Mouse (Mus musculus) G1E (cell line): Measurements from ENCODE around the gene Ccdc13. TPM values are rescaled to one million over a fixed set of nuclear protein-coding genes. Genes with fewer than 3 reads are reported as not detected.

ENCODE experiments used
- ATAC-seq: 2 replicates; pipeline ENCODE4 v1.8.0; 2016; ENCODE audit warnings: mild to moderate bottlenecking; ENCODE audit not compliant: insufficient number of reproducible peaks, poor library complexity, low FRiP score, severe bottlenecking; ENCODE audit errors: extremely low read depth
- DNase-seq: peaks from one replicate; pipeline ENCODE4 v3.0.0; 2012; ENCODE audit warnings: low spot score
- H3K27me3 ChIP-seq: 2 replicates; pipeline ENCODE4 v1.6.1; 2012; ENCODE audit warnings: mild to moderate bottlenecking, low read length, inconsistent platforms; ENCODE audit not compliant: insufficient read depth
- H3K36me3 ChIP-seq: replicated peaks from 2 replicates; pipeline ENCODE3; 2012; ENCODE audit warnings: mild to moderate bottlenecking, inconsistent platforms
- H3K4me1 ChIP-seq: 2 replicates; pipeline ENCODE4 v1.6.1; 2012; ENCODE audit warnings: low read depth, low read length, inconsistent platforms, mixed read lengths; ENCODE audit not compliant: insufficient read depth
- H3K4me3 ChIP-seq: 2 replicates; pipeline ENCODE4 v1.5.1; 2012; ENCODE audit warnings: low read depth, mild to moderate bottlenecking, inconsistent platforms, low read length, moderate library complexity, mixed read lengths
- H3K9me3 ChIP-seq: replicated peaks from 2 replicates; pipeline ENCODE4 v1.6.1; 2012; ENCODE audit warnings: inconsistent platforms
- CTCF ChIP-seq: IDR thresholded peaks from 2 replicates; pipeline ENCODE4 v1.5.1; 2012; ENCODE audit warnings: low read depth, low read length, inconsistent platforms, mixed read lengths
- GATA1 ChIP-seq: IDR thresholded peaks from 2 replicates; pipeline ENCODE4 v1.6.1; 2012; ENCODE audit warnings: borderline replicate concordance, low read length, inconsistent platforms, mixed read lengths
- GATA2 ChIP-seq: IDR thresholded peaks from 2 replicates; pipeline ENCODE4 v1.6.1; 2012; ENCODE audit warnings: low read depth, low read length, inconsistent platforms, borderline replicate concordance
- POLR2AphosphoS5 ChIP-seq: IDR thresholded peaks from 2 replicates; pipeline ENCODE4 v1.6.1; 2012; ENCODE audit warnings: low read depth, low read length, inconsistent platforms; ENCODE audit not compliant: insufficient replicate concordance
- TAL1 ChIP-seq: conservative IDR thresholded peaks from 2 replicates; pipeline ENCODE4 v1.6.1; 2012; ENCODE audit warnings: low read depth, low read length, inconsistent platforms, mixed read lengths
- polyA plus RNA-seq: library from polyadenylated mRNA; stranded (reverse); fragments of >175 nt; gene quantifications from 2 replicates; pipeline ENCODE4 v1.2.3, GENCODE M21; 2012
- total RNA-seq, 2 experiments: library from RNA; stranded (forward) in 1 of 2; stranded (reverse) in 1 of 2; fragments of 200-1000 nt in 1 of 2; fragments of >200 nt in 1 of 2; fragmentation: Nextera tagmentation in 1 of 2; gene quantifications; 2 replicates each; pipeline ENCODE4 v1.2.3; 2014 to 2017

Gene Ccdc13
- total and polyA plus RNA-seq, 3 experiments = 0.09 to 0.33 TPM; not detected in 1

GRCm38 (mm10) chr9:121833825-121834224, 5.4 kb downstream of the Ccdc13 start:
- DNase-seq = no peak
- Histone ChIP-seq H3K4me1 (no peaks in the 10 kb centered on the region), H3K4me3 (no peak overlapping the region), H3K27me3 (peaks cover 21% of the 10 kb centered on the region; the same call in 1 of the 2 replicates), H3K9me3 (peaks cover 6% of the 10 kb centered on the region), H3K36me3 (no peaks in the 10 kb centered on the region)
- ATAC-seq = no peak
- no peak for TF ChIP-seq GATA2
- TF ChIP-seq TAL1 = no peak
- no peak for TF ChIP-seq GATA1
- no peak for TF ChIP-seq CTCF
- TF ChIP-seq POLR2AphosphoS5 = no peak

- peak; percentile 29; the same call in 1 of the 2 replicates for TF ChIP-seq CTCF
- no peak for TF ChIP-seq TAL1
- no peak for TF ChIP-seq GATA2
- no peak for TF ChIP-seq GATA1
- no peak for TF ChIP-seq POLR2AphosphoS5
Observed at GRCm38 (mm10) chr9:121830956-121831293, 8.3 kb downstream of the Ccdc13 start.

GRCm38 (mm10) chr9:121830243-121830955, 8.9 kb downstream of the Ccdc13 start:
- Histone ChIP-seq H3K27me3 (peaks cover 25% of the 10 kb centered on the region; the same call in 1 of the 2 replicates), H3K4me1 (no peaks in the 10 kb centered on the region), H3K4me3 (no peak overlapping the region), H3K9me3 (peaks cover under 1% of the 10 kb centered on the region), H3K36me3 (no peaks in the 10 kb centered on the region)
- no peak for TF ChIP-seq TAL1
- peak; percentile 31; the same call in 1 of the 2 replicates for TF ChIP-seq CTCF
- ATAC-seq = no peak
- DNase-seq = peak; percentile 27

More at GRCm38 (mm10) chr9:121830956-121831293, 8.3 kb downstream of the Ccdc13 start:
- Histone ChIP-seq H3K27me3 (peaks cover 29% of the 10 kb centered on the region; the same call in 1 of the 2 replicates), H3K4me3 (no peak overlapping the region), H3K9me3 (peaks cover 6% of the 10 kb centered on the region), H3K4me1 (no peaks in the 10 kb centered on the region), H3K36me3 (no peaks in the 10 kb centered on the region)
- DNase-seq (peak; percentile 45), ATAC-seq (no peak)

DNA sequence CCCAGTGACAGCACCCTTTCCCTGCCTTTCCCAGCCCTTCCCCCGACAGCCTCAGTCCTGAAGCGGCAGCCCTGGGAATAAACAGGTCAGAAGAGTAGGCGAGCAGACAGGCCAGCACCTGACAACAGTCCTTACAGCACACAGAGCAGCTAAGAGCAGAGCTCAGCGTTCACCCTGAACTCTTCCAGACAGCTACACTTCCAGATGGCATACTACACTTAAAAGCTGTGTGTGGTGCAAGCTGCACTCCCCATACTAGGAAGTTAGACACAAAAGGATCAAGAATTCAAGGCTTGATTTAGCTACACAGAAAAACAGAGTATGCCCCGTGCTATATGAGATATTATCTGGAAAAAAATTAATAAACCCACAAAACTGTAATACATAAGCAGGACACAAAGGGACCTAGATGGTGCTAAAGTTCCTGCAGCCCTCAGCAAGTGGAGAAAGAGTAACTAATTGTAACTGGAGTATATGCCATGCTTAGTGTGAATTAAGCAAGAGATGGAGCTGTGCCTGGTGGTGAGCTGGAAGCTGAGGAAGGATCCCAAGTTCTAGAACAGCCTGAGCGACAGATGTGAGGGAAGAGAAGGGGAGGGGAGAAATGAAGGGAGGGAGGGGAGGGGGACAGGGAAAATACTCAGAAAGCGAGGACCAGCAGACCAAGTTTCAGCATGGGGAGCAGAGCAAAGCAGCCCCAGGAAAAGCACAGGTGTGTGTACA, 9.8 kb downstream of the Ccdc13 start:
- Histone ChIP-seq H3K27me3 (peaks cover 25% of the 10 kb centered on the region; the same call in 1 of the 2 replicates), H3K4me3 (no peak overlapping the region), H3K4me1 (no peaks in the 10 kb centered on the region), H3K36me3 (no peaks in the 10 kb centered on the region), H3K9me3 (no peaks in the 10 kb centered on the region)
- no peak for DNase-seq
- no peak for ATAC-seq
- TF ChIP-seq GATA1 (no peak), GATA2 (no peak), CTCF (no peak), POLR2AphosphoS5 (no peak), TAL1 (no peak)

DNA sequence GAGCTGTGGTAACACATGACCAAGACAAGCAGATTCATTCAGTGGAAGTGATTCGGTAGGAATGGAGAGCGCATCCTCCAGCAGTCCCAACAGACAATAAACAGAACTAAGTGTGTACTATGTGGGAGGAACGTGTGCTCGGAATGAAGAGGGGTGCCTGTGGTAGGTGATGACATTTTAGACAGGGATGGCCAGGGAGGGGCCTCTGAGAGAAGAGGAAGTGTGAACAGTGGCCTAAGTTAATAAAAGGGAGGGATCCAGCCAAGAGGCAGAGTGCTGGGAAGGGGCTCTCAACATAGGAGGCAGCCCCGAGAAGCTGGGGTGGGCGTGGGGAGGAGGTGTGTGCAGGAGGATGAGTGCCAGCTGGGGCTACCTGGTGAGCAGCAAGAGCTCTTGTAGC, 10.9 kb downstream of the Ccdc13 start:
- Histone ChIP-seq H3K36me3 (no peaks in the 10 kb centered on the region), H3K4me1 (no peaks in the 10 kb centered on the region)
- DNase-seq = no peak

GRCm38 (mm10) chr9:121826356-121826755, 12.9 kb downstream of the Ccdc13 start:
- DNase-seq (no peak), ATAC-seq (no peak)
- no peak overlapping the region for H3K4me3 ChIP-seq
- no peaks in the 10 kb centered on the region for H3K36me3 ChIP-seq
- no peak for TF ChIP-seq POLR2AphosphoS5
- no peak for TF ChIP-seq GATA2
- no peak for TF ChIP-seq TAL1
- TF ChIP-seq GATA1 = no peak
- no peak for TF ChIP-seq CTCF
- H3K9me3 ChIP-seq = no peaks in the 10 kb centered on the region
- H3K4me1 ChIP-seq = no peaks in the 10 kb centered on the region
- peaks cover 24% of the 10 kb centered on the region for H3K27me3 ChIP-seq

More for the DNA sequence above, 10.9 kb downstream of the Ccdc13 start:
- peaks cover 21% of the 10 kb centered on the region; the same call in 1 of the 2 replicates for H3K27me3 ChIP-seq
- H3K4me3 ChIP-seq = no peak overlapping the region
- no peak for TF ChIP-seq TAL1
- TF ChIP-seq CTCF = no peak
- no peak for TF ChIP-seq POLR2AphosphoS5
- no peak for ATAC-seq
- no peaks in the 10 kb centered on the region for H3K9me3 ChIP-seq

DNA sequence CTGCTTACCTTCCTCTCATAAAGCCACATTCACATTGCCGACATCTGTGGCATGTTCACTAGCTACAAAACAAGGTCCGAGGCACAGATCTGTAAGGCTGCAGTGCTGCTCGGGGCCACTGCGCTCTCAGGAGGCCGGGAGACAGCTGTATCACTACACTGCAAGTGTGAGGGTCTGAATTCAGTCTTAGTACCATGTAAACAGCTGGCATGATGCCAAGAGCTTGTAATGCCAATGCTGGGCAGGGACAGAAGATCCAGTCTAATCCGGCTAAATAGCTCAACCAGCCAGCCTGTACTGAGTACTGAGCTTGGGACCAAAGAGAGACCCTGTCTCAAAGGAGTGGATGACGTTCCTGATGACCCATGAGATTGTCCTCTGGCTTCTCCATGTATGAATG, 15.3 kb downstream of the Ccdc13 start:
- no peak overlapping the region for H3K4me3 ChIP-seq
- H3K4me1 ChIP-seq = no peaks in the 10 kb centered on the region
- no peaks in the 10 kb centered on the region for H3K36me3 ChIP-seq
- TF ChIP-seq TAL1 (no peak), CTCF (no peak), GATA1 (no peak), POLR2AphosphoS5 (no peak), GATA2 (no peak)
- no peaks in the 10 kb centered on the region for H3K9me3 ChIP-seq
- ATAC-seq (no peak), DNase-seq (no peak)
- peaks cover 26% of the 10 kb centered on the region for H3K27me3 ChIP-seq
